Mouse (Mus musculus) urinary bladder, postnatal 10 days (tissue): ENCODE data around the gene Shb.
"Not testable (repeated sequence)": the region's sequence is repeated elsewhere in the genome, so short reads cannot be mapped to it uniquely, and the experiment has no call there.

ENCODE experiments used
- DNase-seq: peaks from one replicate; pipeline ENCODE4 v3.0.0; 2022; ENCODE audit warnings: low spot score

The Shb gene

DNA sequence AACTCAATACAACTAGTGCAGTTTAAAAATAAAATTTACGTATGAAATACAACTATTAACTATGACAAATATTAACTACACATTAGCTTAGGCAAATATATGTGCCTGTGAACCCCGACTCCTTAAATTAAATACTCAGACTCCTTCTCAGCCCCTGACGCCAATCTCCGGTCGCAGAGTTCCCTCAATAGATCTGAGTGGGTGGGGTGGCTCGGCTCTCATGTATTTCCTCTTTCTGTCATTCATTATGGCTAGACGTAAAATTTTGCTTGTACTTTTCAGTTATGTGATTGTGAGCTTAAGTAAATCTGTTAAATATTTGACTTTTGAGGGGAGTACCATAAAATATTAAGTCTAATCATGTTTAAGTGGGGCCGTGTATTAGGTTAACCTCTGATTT is 139.3 kb downstream of the Shb start:
- no peak for DNase-seq

DNA sequence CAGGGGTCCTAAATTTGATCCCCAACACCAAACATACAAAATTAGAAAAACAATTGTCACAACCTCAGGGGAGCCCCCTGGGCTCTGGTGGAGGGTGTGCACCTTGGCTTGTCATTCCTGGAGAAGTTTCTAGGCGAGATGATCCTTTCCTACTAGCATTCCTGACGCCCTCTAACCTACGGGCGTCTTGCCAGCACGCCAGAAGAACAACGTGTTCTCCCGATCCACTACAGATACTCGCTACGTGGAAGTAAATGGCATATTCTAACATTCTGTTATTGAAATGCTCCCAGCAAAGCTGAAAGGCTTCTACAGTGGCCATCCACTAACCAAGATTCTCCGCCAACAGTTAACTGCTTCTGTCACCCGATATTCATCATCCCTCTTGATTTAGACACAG is 139.7 kb downstream of the Shb start:
- no peak for DNase-seq

DNA sequence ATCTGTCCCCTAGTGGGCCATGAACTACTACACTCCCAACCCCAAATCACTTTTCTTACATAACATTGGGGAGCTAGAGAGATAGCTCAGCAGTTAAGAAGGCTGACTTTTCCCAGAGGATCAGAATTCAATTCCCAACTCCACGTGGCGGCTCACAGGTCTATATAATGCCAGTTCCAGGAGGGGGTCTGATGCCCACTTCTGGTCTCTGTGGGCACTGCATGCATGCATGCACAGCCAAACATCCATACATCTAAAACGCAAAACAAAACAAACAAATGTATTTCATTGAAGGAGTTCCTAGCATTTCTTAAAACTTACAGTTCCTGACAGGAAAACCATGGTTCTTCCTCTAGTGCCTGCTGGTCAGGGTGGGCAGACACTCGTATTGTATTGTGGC is 140.2 kb downstream of the Shb start:
- DNase-seq, result no peak

DNA sequence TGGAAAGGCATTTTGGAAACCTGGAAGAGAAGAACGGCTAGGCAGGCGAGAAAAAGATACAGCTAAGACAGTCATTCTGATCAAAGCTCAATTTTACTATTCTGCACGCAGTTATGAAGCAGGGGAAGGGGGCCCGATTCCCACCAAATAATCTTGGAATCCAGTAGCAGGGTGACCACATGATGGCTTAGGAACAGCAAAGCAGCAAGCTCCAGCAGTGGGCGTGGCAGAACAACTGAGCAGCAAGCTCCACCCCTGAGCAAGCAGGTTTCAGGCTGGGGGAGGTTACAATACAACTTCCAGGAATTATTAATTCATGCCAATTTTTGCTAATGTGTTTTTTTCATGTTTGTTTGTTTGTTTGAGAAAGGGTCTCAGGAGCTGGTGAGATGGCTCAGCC is 145.0 kb downstream of the Shb start:
- not testable (repeated sequence) for DNase-seq

DNA sequence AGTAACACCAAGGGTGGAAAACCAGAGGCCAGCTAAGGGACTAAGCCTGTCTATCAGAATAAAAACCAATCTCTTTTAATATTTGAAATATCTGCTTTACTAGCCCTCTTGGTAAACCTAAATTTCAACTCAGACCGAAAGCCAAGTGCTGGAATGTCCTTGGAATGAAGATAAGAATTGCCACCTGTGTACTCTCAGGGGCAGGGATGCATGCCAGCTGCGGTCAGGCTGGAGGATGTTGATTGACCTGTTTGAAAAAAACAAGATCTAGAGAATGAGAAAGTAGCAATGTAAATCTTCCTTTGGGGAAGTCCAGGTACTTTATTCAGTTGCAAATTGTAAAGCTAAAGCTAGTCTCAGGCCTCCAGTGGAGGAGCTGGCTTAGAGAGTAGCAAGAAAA is 150.1 kb downstream of the Shb start:
- DNase-seq, result not testable (repeated sequence)

DNA sequence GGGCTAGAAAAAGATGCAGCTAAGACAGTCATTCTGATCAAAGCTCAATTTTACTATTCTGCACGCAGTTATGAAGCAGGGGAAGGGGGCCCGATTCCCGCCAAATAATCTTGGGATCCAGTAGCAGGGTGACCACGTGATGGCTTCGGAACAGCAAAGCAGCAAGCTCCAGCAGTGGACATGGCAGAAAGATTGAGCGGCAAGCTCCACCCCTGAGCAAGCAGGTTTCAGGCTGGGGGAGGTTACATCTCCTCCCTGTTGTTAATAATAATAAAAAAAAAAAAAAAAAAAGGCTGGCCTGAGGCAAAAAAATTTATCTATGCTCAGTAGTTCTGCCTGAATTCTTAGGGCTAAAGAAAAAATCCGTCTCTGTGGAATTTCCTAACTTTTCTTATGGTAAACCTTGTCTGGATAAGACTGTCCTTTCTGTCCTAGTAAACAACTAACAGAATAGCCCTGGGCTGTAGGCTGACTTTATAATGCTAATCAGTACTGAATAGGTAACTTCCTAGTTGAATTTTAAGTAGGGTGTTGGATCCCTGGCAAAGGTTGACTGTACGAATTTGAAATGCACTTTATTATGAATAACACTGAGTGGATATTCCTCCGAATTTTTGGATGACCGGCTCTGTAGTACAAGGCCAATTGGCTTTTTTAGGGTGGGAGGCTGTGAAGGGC is 151.2 kb downstream of the Shb start:
- DNase-seq, result not testable (repeated sequence)

DNA sequence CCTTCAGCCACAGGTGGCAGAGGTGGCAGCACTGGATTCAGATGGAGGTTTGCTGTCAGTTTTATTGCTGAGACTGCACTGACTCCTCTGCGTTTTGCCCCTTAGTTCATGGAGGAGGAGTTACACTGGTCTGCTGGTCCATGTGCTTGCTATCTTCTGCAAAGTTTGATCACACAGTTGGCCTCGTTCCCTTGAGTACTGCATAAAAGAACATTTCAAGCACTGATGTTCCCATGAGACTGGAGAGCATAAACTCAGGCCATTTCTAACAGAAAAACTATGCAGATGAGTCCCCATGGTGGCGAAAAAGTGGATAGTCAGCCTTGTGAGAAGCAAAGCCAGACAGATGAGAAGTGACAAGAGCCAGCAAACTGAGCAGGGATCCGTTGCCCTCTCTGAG is 155.7 kb downstream of the Shb start:
- no peak for DNase-seq

DNA sequence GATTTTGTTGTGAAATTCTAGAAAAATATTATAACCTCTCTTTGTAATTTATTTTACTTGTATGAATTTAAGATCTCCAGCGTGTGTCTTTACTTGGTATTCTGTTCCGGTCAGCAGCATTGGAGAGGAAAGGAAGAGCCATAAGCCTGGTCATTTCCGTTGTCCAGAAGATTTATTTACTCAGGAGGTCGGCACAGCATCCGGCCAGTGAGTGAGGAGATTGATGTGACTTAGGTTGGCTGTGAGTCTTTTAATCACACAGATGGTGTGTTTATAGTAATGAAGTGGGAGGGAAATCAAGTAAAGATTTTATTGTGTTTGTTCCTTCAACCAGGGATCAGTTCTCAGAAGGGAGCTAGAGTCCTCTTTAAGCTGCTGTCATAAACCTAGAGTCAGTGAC is 157.4 kb downstream of the Shb start:
- DNase-seq, result no peak
